Mouse (Mus musculus): ENCODE results near the gene Prrg3.

GRCm38 (mm10) chrX:71963275-71963912, 970 bp downstream of the Prrg3 start:
- TF ChIP-seq CTCF (IDR thresholded peaks at IDR 0.05; ENCODE audit: control insufficient read depth, insufficient read depth, insufficient read length): no peak
- TF ChIP-seq MAX (IDR thresholded peaks at IDR 0.05): no peak
- TF ChIP-seq USF1 (IDR thresholded peaks at IDR 0.05; ENCODE audit: low read depth): no peak
- no peak for TF ChIP-seq MYOG (IDR thresholded peaks at IDR 0.05; ENCODE audit: control insufficient read depth, extremely low read depth, insufficient read length)
- no peak for TF ChIP-seq CEBPB (IDR thresholded peaks at IDR 0.05; ENCODE audit: low read depth)
- no peak for TF ChIP-seq MYOD1 (IDR thresholded peaks at IDR 0.05; ENCODE audit: control insufficient read depth, insufficient read length, low read depth)
- TF ChIP-seq FOSL1 (IDR thresholded peaks at IDR 0.05; ENCODE audit: insufficient read depth, low read length, poor library complexity, severe bottlenecking): no peak
